ENCODE assay signal across 9 mouse cellular contexts in the genomic region with DNA sequence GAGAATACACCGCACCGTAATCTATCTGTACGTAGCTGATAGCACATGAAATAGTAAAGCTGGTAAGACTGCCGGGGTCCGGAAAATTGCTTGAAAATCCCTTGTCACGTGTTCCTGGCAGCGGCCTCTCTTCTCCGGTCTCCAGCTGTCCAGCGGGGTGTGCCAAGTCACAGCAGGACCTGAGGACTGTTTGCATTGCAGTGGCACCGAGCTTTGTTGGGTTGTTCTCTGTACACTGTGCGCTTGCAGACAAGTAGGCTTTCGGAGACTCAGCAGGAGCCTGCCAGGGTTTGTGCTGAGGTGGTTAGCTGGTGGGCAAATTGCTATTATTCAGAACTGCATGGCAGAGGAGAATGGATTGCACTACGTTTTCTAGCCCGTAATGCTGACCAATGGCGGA.
A peak's percentile ranks its signal among the peaks of the same experiment; 100 is the strongest.
DNase-seq lines count a peak whose midpoint lies in the region; ATAC-seq and TF ChIP-seq lines count a peak whose summit lies in the region.
"Had no signal": no experiment of that assay in that cellular context is flagged by ENCODE, and none has a peak within 500 bp of the region (broad histone marks: within the 10 kb centered on the region; RNA-seq: fewer than 3 reads in every experiment).

No protein-coding gene starts in this region.

- H3K4me1 ChIP-seq in hindbrain, embryonic 15.5 days (replicated peaks) = peaks cover 24% of the 10 kb centered on the region
- H3K4me1 ChIP-seq in midbrain, embryonic 16.5 days (ENCODE audit: control insufficient read depth, insufficient read depth, low read length) = peaks cover 15% of the 10 kb centered on the region; the same call in 1 of the 2 replicates

- peak; percentile 83 for ATAC-seq in hindbrain, embryonic 15.5 days (ENCODE audit: low FRiP score, low read depth)
- ATAC-seq in midbrain, embryonic 16.5 days = peak; percentile 81; the same call in 1 of the 2 replicates
- ATAC-seq in erythroid progenitor cell, adult 5-6 weeks (replicated peaks; ENCODE audit: low FRiP score, poor library complexity, severe bottlenecking) = no peak

- WGBS in hindbrain, embryonic 15.5 days = 25% methylated on average over 15 of the region's 15 CpGs
- WGBS in midbrain, embryonic 16.5 days = 27% methylated on average over 15 of the region's 15 CpGs

- peak overlapping the region; percentile 57 for H3K4me3 ChIP-seq in gastrocnemius, adult 2 months
- H3K4me3 ChIP-seq in hindbrain, embryonic 15.5 days = peak overlapping the region; percentile 24
- peak overlapping the region; percentile 32 for H3K4me3 ChIP-seq in midbrain, embryonic 16.5 days (ENCODE audit: low read depth, low read length)

- H3K27me3 ChIP-seq in hindbrain, embryonic 15.5 days = 0 out of 2 replicates have a peak, but pooled peaks cover 6% of the 10 kb centered on the region
- H3K27me3 ChIP-seq in midbrain, embryonic 16.5 days (ENCODE audit: control insufficient read depth, insufficient read depth, low read depth, low read length) = no peaks in the 10 kb centered on the region

- no peaks in the 10 kb centered on the region for H3K9me3 ChIP-seq in hindbrain, embryonic 15.5 days
- no peaks in the 10 kb centered on the region for H3K9me3 ChIP-seq in midbrain, embryonic 16.5 days (replicated peaks; ENCODE audit: control insufficient read depth, low read length, poor library complexity, severe bottlenecking)

- intact Hi-C loops in gastrocnemius, adult 2 months (cut with DNase I) = loop anchor here (10.0 kb wide), 1 partner anchor 231 kb away; no protein-coding TSS in a partner anchor

- H3K9ac ChIP-seq in hindbrain, embryonic 15.5 days = 0 out of 2 replicates have a peak overlapping the region, but pooled peaks have one; percentile 19
- peak overlapping the region; percentile 53 for H3K9ac ChIP-seq in midbrain, embryonic 16.5 days (ENCODE audit: low read depth, low read length)

- H3K27ac ChIP-seq in gastrocnemius, adult 2 months = no peak overlapping the region
- peak overlapping the region; percentile 76 for H3K27ac ChIP-seq in hindbrain, embryonic 15.5 days (replicated peaks)
- peak overlapping the region; percentile 64; the same call in 1 of the 2 replicates for H3K27ac ChIP-seq in midbrain, embryonic 16.5 days (ENCODE audit: low read length)

- peak overlapping the region; percentile 52 for H3K4me2 ChIP-seq in hindbrain, embryonic 15.5 days
- H3K4me2 ChIP-seq in midbrain, embryonic 16.5 days (ENCODE audit: low read length) = peak overlapping the region; percentile 62

- TF ChIP-seq CTCF in gastrocnemius, adult 2 months (IDR thresholded peaks at IDR 0.05) = no peak

- peak; percentile 29 for DNase-seq in gastrocnemius, adult 2 months
- no peak for DNase-seq in gastrocnemius, adult 8-10 months (ENCODE audit: low spot score in 2 of 2)
- peak; percentile 79 for DNase-seq in cerebellum, adult 9-11 months
- DNase-seq in urinary bladder, postnatal 14 days (ENCODE audit: low spot score) = no peak
- no peak for DNase-seq in spleen, postnatal 10 days (ENCODE audit: low spot score in 2 of 2)
- DNase-seq: kidney, postnatal 25 days had no signal

- no peaks in the 10 kb centered on the region for H3K36me3 ChIP-seq in hindbrain, embryonic 15.5 days
- no peaks in the 10 kb centered on the region for H3K36me3 ChIP-seq in midbrain, embryonic 16.5 days (ENCODE audit: control insufficient read depth, insufficient read depth, low read length)

Comparison
In these comparisons a context has a peak if more than half of its experiments do, and no peak if none do; other contexts are left out.
1. DNase-seq: peak in gastrocnemius, adult 2 months (single experiment) and cerebellum, adult 9-11 months (single experiment); none in gastrocnemius, adult 8-10 months (0 of 2), urinary bladder, postnatal 14 days (single experiment) and spleen, postnatal 10 days (0 of 2).
2. Peak in every context shown above with its lines, with median percentiles within 50 percentile points of each other: H3K4me3 ChIP-seq.